Mouse (Mus musculus): ENCODE measurements at regions not wholly inside any gene's neighbourhood (a gene's known extent, or its start where the extent isn't known, plus 50 kb on each side); places are given as distances from the start of the nearest gene placed in this dataset.

- H3K9me3 ChIP-seq (ENCODE audit: control insufficient read depth, low read length), result no peaks in the 10 kb centered on the region
- no peak overlapping the region for H3K27ac ChIP-seq (ENCODE audit: low read length)
- H3K4me2 ChIP-seq (ENCODE audit: low read length), result no peak overlapping the region
- no peaks in the 10 kb centered on the region for H3K27me3 ChIP-seq (replicated peaks; ENCODE audit: control insufficient read depth, insufficient read depth, low read length)
- no peak overlapping the region for H3K4me3 ChIP-seq (replicated peaks; ENCODE audit: low read length)
- ATAC-seq, result no peak
- H3K36me3 ChIP-seq (ENCODE audit: control insufficient read depth, insufficient read depth), result no peaks in the 10 kb centered on the region
- H3K4me1 ChIP-seq (replicated peaks; ENCODE audit: control insufficient read depth, insufficient read depth, low read length), result no peaks in the 10 kb centered on the region
- H3K9ac ChIP-seq (replicated peaks; ENCODE audit: low read depth, low read length), result no peak overlapping the region
These were observed 329.7 kb upstream of the Chrm2 start for GRCm38 (mm10) chr6:36058206-36058605.

- no peak for ATAC-seq
- WGBS, result 83% methylated on average over 1 of the region's 1 CpGs
- no peaks in the 10 kb centered on the region for H3K27me3 ChIP-seq (replicated peaks; ENCODE audit: control insufficient read depth, insufficient read depth, low read length)
These were observed 327.5 kb upstream of the Chrm2 start for GRCm38 (mm10) chr6:36060411-36060810.

GRCm38 (mm10) chr6:36064919-36065318 lies 323.0 kb upstream of the Chrm2 start:
- Histone ChIP-seq H3K4me1 (replicated peaks; ENCODE audit: control insufficient read depth, insufficient read depth, low read length) (no peaks in the 10 kb centered on the region), H3K4me2 (ENCODE audit: low read length) (no peak overlapping the region), H3K27ac (ENCODE audit: low read length) (no peak overlapping the region), H3K36me3 (ENCODE audit: control insufficient read depth, insufficient read depth) (no peaks in the 10 kb centered on the region), H3K4me3 (replicated peaks; ENCODE audit: low read length) (no peak overlapping the region), H3K9ac (replicated peaks; ENCODE audit: low read depth, low read length) (no peak overlapping the region), H3K9me3 (ENCODE audit: control insufficient read depth, low read length) (no peaks in the 10 kb centered on the region), H3K27me3 (replicated peaks; ENCODE audit: control insufficient read depth, insufficient read depth, low read length) (no peaks in the 10 kb centered on the region)
- no peak for ATAC-seq
- 94% methylated on average over 1 of the region's 1 CpGs for WGBS

More at GRCm38 (mm10) chr6:36060411-36060810, 327.5 kb upstream of the Chrm2 start:
- Histone ChIP-seq H3K27ac (ENCODE audit: low read length) (no peak overlapping the region), H3K9ac (replicated peaks; ENCODE audit: low read depth, low read length) (no peak overlapping the region), H3K4me2 (ENCODE audit: low read length) (no peak overlapping the region), H3K9me3 (ENCODE audit: control insufficient read depth, low read length) (no peaks in the 10 kb centered on the region), H3K4me1 (replicated peaks; ENCODE audit: control insufficient read depth, insufficient read depth, low read length) (no peaks in the 10 kb centered on the region), H3K36me3 (ENCODE audit: control insufficient read depth, insufficient read depth) (no peaks in the 10 kb centered on the region), H3K4me3 (replicated peaks; ENCODE audit: low read length) (no peak overlapping the region)

- no peak overlapping the region for H3K4me3 ChIP-seq (replicated peaks; ENCODE audit: low read length)
- no peaks in the 10 kb centered on the region for H3K27me3 ChIP-seq (replicated peaks; ENCODE audit: control insufficient read depth, insufficient read depth, low read length)
- no peaks in the 10 kb centered on the region for H3K9me3 ChIP-seq (ENCODE audit: control insufficient read depth, low read length)
- no peaks in the 10 kb centered on the region for H3K36me3 ChIP-seq (ENCODE audit: control insufficient read depth, insufficient read depth)
- H3K27ac ChIP-seq (ENCODE audit: low read length), result no peak overlapping the region
- 85% methylated on average over 2 of the region's 2 CpGs for WGBS
- H3K4me1 ChIP-seq (replicated peaks; ENCODE audit: control insufficient read depth, insufficient read depth, low read length), result no peaks in the 10 kb centered on the region
- no peak for ATAC-seq
- H3K4me2 ChIP-seq (ENCODE audit: low read length), result no peak overlapping the region
- no peak overlapping the region for H3K9ac ChIP-seq (replicated peaks; ENCODE audit: low read depth, low read length)
These were observed 319.2 kb upstream of the Chrm2 start for GRCm38 (mm10) chr6:36068690-36069089.

GRCm38 (mm10) chr6:36079559-36079958 lies 308.3 kb upstream of the Chrm2 start:
- no peak overlapping the region for H3K4me3 ChIP-seq (replicated peaks; ENCODE audit: low read length)
- no peak overlapping the region for H3K4me2 ChIP-seq (ENCODE audit: low read length)
- no peaks in the 10 kb centered on the region for H3K27me3 ChIP-seq (replicated peaks; ENCODE audit: control insufficient read depth, insufficient read depth, low read length)
- no peaks in the 10 kb centered on the region for H3K4me1 ChIP-seq (replicated peaks; ENCODE audit: control insufficient read depth, insufficient read depth, low read length)
- H3K9ac ChIP-seq (replicated peaks; ENCODE audit: low read depth, low read length), result no peak overlapping the region
- 24% methylated on average over 5 of the region's 5 CpGs for WGBS
- no peak for ATAC-seq
- no peaks in the 10 kb centered on the region for H3K9me3 ChIP-seq (ENCODE audit: control insufficient read depth, low read length)
- H3K36me3 ChIP-seq (ENCODE audit: control insufficient read depth, insufficient read depth), result no peaks in the 10 kb centered on the region
- no peak overlapping the region for H3K27ac ChIP-seq (ENCODE audit: low read length)

GRCm38 (mm10) chr6:36093584-36093983 lies 294.3 kb upstream of the Chrm2 start:
- Histone ChIP-seq H3K4me2 (ENCODE audit: low read length) (no peak overlapping the region), H3K27ac (ENCODE audit: low read length) (no peak overlapping the region), H3K4me3 (replicated peaks; ENCODE audit: low read length) (no peak overlapping the region), H3K9ac (replicated peaks; ENCODE audit: low read depth, low read length) (no peak overlapping the region), H3K27me3 (replicated peaks; ENCODE audit: control insufficient read depth, insufficient read depth, low read length) (no peaks in the 10 kb centered on the region), H3K4me1 (replicated peaks; ENCODE audit: control insufficient read depth, insufficient read depth, low read length) (no peaks in the 10 kb centered on the region), H3K9me3 (ENCODE audit: control insufficient read depth, low read length) (no peaks in the 10 kb centered on the region), H3K36me3 (ENCODE audit: control insufficient read depth, insufficient read depth) (no peaks in the 10 kb centered on the region)
- ATAC-seq, result no peak
- 89% methylated on average over 2 of the region's 2 CpGs for WGBS

- Histone ChIP-seq H3K4me2 (ENCODE audit: low read length) (no peak overlapping the region), H3K27me3 (replicated peaks; ENCODE audit: control insufficient read depth, insufficient read depth, low read length) (no peaks in the 10 kb centered on the region), H3K9me3 (ENCODE audit: control insufficient read depth, low read length) (no peaks in the 10 kb centered on the region), H3K9ac (replicated peaks; ENCODE audit: low read depth, low read length) (no peak overlapping the region), H3K36me3 (ENCODE audit: control insufficient read depth, insufficient read depth) (no peaks in the 10 kb centered on the region), H3K4me3 (replicated peaks; ENCODE audit: low read length) (no peak overlapping the region), H3K27ac (ENCODE audit: low read length) (no peak overlapping the region), H3K4me1 (replicated peaks; ENCODE audit: control insufficient read depth, insufficient read depth, low read length) (no peaks in the 10 kb centered on the region)
- 98% methylated on average over 1 of the region's 1 CpGs for WGBS
- ATAC-seq, result no peak
These were observed 293.8 kb upstream of the Chrm2 start for GRCm38 (mm10) chr6:36094075-36094474.

GRCm38 (mm10) chr6:36097391-36097790 lies 290.5 kb upstream of the Chrm2 start:
- no peak for ATAC-seq
- H3K27ac ChIP-seq (ENCODE audit: low read length), result no peak overlapping the region
- H3K4me2 ChIP-seq (ENCODE audit: low read length), result no peak overlapping the region
- no peak overlapping the region for H3K4me3 ChIP-seq (replicated peaks; ENCODE audit: low read length)
- H3K27me3 ChIP-seq (replicated peaks; ENCODE audit: control insufficient read depth, insufficient read depth, low read length), result no peaks in the 10 kb centered on the region
- no peaks in the 10 kb centered on the region for H3K4me1 ChIP-seq (replicated peaks; ENCODE audit: control insufficient read depth, insufficient read depth, low read length)
- no peaks in the 10 kb centered on the region for H3K9me3 ChIP-seq (ENCODE audit: control insufficient read depth, low read length)
- no peak overlapping the region for H3K9ac ChIP-seq (replicated peaks; ENCODE audit: low read depth, low read length)
- WGBS, result 85% methylated on average over 2 of the region's 2 CpGs
- no peaks in the 10 kb centered on the region for H3K36me3 ChIP-seq (ENCODE audit: control insufficient read depth, insufficient read depth)

GRCm38 (mm10) chr6:36098179-36098578 lies 289.7 kb upstream of the Chrm2 start:
- Histone ChIP-seq H3K27ac (ENCODE audit: low read length) (no peak overlapping the region), H3K9ac (replicated peaks; ENCODE audit: low read depth, low read length) (no peak overlapping the region), H3K9me3 (ENCODE audit: control insufficient read depth, low read length) (no peaks in the 10 kb centered on the region), H3K4me3 (replicated peaks; ENCODE audit: low read length) (no peak overlapping the region), H3K27me3 (replicated peaks; ENCODE audit: control insufficient read depth, insufficient read depth, low read length) (no peaks in the 10 kb centered on the region), H3K4me2 (ENCODE audit: low read length) (no peak overlapping the region), H3K4me1 (replicated peaks; ENCODE audit: control insufficient read depth, insufficient read depth, low read length) (no peaks in the 10 kb centered on the region), H3K36me3 (ENCODE audit: control insufficient read depth, insufficient read depth) (no peaks in the 10 kb centered on the region)
- 30% methylated on average over 4 of the region's 4 CpGs for WGBS
- no peak for ATAC-seq

GRCm38 (mm10) chr6:36108830-36109229 lies 279.1 kb upstream of the Chrm2 start:
- Histone ChIP-seq H3K9me3 (ENCODE audit: control insufficient read depth, low read length) (no peaks in the 10 kb centered on the region), H3K9ac (replicated peaks; ENCODE audit: low read depth, low read length) (no peak overlapping the region), H3K4me1 (replicated peaks; ENCODE audit: control insufficient read depth, insufficient read depth, low read length) (0 out of 2 replicates have a peak, but pooled peaks cover 3% of the 10 kb centered on the region), H3K4me3 (replicated peaks; ENCODE audit: low read length) (no peak overlapping the region), H3K36me3 (ENCODE audit: control insufficient read depth, insufficient read depth) (no peaks in the 10 kb centered on the region), H3K27me3 (replicated peaks; ENCODE audit: control insufficient read depth, insufficient read depth, low read length) (no peaks in the 10 kb centered on the region), H3K27ac (ENCODE audit: low read length) (no peak overlapping the region), H3K4me2 (ENCODE audit: low read length) (no peak overlapping the region)
- ATAC-seq, result peak; percentile 59; the same call in 1 of the 2 replicates
- 36% methylated on average over 1 of the region's 1 CpGs for WGBS

Measured in forebrain, embryonic 16.5 days (tissue).